Mouse (Mus musculus): ENCODE results near the gene Trp53. TPM values are rescaled to one million over a fixed set of nuclear protein-coding genes. Genes with fewer than 3 reads are reported as not detected.
"Not testable (repeated sequence)": the region's sequence is repeated elsewhere in the genome, so short reads cannot be mapped to it uniquely, and the experiment has no call there.

Trp53 gene
- total RNA-seq, 2 experiments from 2014 or later = 12.9 to 15.3 TPM

DNA sequence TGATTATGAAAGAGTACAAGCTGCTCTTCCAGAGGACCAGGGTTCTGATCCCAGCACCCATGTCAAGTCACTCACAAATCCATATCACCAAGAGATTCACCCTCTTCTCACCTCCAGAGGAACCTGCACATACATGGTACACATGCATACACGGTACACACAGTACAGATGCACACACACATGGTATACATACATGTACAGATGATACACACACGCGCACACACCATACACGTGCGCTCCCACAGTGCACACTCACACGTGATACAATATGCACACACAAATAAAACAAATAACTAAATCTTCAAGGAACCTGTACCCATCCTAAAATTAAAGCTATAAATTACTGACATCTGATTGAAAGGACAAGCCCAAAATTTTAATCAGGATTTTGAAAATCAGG is 14.7 kb downstream of the Trp53 start:
- DNase-seq (ENCODE audit: low spot score) = no peak

GRCm38 (mm10) chr11:69599436-69599835 is 19.3 kb downstream of the Trp53 start:
- DNase-seq (ENCODE audit: low spot score) = no peak

DNA sequence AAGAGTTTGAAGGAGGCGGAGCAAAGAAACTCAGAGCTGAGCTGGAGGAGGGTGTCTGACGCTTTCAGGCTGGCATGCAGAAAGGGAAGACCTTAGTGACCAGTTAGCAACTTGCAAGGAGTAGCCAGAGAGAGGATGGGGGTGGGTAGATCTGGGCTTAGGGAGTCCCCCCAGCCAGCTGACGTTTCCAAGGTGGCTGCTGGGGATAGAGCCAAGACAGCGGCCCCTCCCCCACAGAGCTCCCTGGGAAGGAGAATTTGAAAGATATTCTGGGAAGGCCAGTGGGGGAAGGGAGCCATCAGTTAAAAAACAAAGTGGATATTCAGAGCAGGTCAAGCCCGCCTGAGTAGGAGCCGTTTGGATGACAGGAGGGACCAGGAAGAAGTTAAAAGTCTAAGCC is 19.9 kb downstream of the Trp53 start:
- peak; percentile 77 for DNase-seq (ENCODE audit: low spot score)

- no peak for DNase-seq (ENCODE audit: low spot score)
Measured at GRCm38 (mm10) chr11:69601768-69602167, 21.6 kb downstream of the Trp53 start.

GRCm38 (mm10) chr11:69603516-69603915 is 23.4 kb downstream of the Trp53 start:
- DNase-seq (ENCODE audit: low spot score) = peak; percentile 25

DNA sequence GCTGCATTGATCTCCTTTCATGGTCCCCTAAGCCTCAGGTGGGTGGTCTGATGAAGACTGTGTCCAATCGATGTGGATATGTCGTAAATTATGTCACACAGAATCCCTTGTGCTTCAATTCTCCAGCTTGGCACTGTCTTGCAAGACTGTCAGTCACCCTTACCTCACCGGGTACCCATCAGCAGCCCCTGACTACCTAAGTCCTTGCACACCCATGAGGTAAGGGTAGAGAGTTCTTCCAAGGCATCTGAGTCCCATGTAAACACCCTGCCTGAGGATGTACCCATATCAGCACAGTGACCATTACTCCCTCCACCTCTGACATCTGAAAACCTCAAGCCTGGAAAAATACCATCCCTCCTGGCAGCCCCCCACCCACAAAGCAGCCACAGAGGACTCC is 24.2 kb downstream of the Trp53 start:
- DNase-seq (ENCODE audit: low spot score) = no peak

DNA sequence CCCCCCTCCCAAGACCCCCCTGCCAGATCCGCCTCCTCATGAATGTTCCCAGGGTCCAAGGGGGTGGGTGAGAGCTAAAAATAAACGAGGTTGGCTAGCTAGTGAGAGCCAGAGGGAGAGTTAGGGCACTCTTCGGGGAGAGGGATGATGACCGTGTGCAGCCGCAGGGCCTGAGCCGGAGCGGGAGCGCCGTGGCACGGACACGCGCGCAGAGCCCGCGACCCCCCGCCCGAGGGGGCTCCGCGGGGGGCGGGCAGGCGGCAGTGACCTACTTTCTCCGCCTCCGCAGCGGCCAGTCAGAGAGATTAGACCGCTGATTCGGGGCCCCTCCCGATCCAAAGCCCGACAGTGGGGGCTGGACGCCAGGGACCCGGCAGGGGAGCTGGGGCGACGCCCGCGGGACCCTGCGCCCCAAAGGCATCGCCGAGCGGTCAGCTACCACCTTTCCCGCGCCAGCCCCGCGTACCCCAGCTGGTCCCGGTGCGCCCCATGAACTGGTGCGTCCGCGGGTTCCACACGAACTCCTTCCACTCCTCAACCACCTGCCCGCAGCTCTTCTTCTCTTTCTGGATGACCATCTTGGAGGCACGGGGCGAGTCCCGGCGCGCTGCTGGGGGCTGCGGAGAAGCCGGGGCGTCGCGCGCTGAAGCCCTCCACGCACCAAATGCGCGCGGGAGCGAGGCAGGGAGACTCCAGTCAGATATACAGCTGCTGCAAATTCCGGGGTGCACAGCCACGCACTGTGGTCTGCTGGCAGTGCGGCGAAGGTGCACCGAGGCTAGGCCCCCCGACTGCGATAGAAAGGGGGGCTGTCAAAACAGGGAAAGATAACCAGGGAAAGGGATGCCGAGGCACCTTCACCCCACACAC is 24.9 kb downstream of the Trp53 start:
- DNase-seq (ENCODE audit: low spot score) = peak; percentile 22

DNA sequence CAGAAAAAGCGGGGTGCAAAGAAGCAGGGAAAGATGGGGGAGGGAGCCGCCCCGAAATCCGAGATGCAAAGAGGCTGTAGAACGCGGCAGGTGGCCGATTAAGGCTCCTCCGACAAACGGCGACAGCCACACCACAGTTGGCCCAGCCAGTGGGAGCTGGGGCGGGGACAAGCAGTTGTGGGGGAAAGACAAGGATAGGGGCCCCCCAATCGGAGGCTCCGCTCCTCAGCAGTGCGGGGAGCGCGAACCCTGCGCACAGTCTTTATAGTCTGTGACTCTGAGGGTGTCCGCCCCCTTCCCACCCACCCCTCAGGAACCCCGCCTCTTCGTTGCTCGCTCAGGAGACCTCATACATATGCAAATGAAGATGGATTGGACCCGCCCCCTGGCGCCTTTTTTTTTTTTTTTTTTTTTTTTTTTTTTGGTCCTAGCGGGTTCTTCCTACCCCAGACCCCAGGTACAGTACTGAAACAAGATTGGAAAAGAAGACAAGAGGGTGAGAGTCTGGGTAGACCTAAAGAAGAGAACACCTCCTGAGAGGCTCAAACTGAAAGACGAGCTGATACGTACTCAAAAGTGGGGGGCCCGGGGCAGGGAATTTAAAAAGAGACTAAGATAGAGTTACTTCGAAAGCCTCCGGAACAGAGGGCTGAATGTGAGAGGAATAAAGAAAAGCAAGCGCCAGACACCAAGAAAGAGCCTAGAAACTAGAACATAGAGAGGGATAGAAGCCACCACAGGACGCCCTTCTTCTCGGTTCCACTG is 25.7 kb downstream of the Trp53 start, which contains the start of gene Atp1b2:
TSS of gene Atp1b2 (minus strand) at position 217 of the 765 bp plus-strand sequence.
- peak; percentile 74 for DNase-seq (ENCODE audit: low spot score)

- no peak for DNase-seq (ENCODE audit: low spot score)
Measured at GRCm38 (mm10) chr11:69606491-69606795, 26.3 kb downstream of the Trp53 start.

DNA sequence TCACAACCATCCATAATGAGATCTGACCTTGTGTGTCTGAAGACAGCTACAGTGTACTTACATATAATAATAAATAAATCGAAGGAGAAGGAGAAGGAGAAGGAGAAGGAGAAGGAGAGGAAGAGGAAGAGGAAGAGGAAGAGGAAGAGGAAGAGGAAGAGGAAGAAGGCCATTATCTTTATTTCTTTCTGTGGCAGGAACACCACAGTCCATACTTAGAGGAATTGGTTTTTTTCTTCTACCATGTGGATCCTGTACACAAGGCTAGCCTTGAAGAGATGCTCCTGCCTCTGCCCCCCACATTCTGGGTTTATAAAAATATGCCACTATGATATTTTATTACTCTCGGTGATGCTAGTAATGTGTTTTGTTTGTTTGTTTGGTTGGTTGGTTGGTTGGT is 26.7 kb downstream of the Trp53 start:
- no peak for DNase-seq (ENCODE audit: low spot score)

- DNase-seq (ENCODE audit: low spot score) = no peak
Measured at GRCm38 (mm10) chr11:69608525-69608924, 28.4 kb downstream of the Trp53 start.

- DNase-seq (ENCODE audit: low spot score) = no peak
Measured at GRCm38 (mm10) chr11:69609416-69609815, 29.3 kb downstream of the Trp53 start.

DNA sequence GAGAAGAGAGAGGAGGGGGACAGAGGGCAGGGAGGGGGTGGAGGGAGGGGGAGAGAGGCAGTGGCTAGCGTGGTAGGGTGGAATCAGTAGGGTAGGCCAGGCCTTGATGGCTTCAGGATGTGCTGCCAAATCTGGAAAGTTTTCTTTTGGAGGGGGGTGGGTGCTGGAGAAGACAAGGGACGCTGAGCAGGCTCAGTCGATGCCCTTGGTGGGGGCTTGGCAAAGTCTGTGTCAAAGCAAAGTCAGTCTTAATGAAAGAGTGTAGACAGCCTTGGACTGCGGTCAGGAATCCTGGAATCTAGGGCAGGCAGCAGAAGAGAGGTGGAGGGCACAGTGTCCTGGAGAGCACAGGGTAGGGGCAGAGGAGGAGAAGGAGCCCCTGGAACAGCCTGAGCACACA is 30.7 kb downstream of the Trp53 start:
- no peak for DNase-seq (ENCODE audit: low spot score)

GRCm38 (mm10) chr11:69613553-69614256 is 33.5 kb downstream of the Trp53 start:
- peak; percentile 89 for DNase-seq (ENCODE audit: low spot score)

- DNase-seq (ENCODE audit: low spot score) = not testable (repeated sequence)
Measured at GRCm38 (mm10) chr11:69614257-69614588, 34.1 kb downstream of the Trp53 start.

DNA sequence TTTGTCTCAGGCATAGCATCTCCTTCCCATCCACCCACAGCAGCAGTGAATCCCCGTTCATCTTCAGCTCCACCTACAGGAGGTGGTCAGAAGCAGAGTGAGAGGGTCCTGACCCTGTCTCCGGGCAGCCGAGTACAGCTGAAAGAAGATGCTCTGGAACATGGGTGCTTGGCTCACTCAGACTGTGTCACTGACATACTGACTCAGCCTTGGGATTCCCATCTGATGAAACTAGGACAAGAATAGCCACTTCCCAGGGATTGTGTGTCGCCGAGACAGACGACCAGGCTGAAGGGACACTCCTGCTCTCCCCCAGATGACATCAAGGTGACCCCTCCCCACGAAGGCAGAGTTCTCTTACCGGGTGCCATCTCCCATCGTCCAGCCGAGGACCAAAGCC is 36.6 kb downstream of the Trp53 start:
- peak; percentile 50 for DNase-seq (ENCODE audit: low spot score)

- DNase-seq (ENCODE audit: low spot score) = no peak
Measured at GRCm38 (mm10) chr11:69617805-69618204, 37.6 kb downstream of the Trp53 start, which contains the start of gene Shbg. TSS of gene Shbg (minus strand) at chr11:69617905.

GRCm38 (mm10) chr11:69620394-69621081 is 40.4 kb downstream of the Trp53 start:
- no peak for DNase-seq (ENCODE audit: low spot score)

GRCm38 (mm10) chr11:69621571-69622268 is 41.6 kb downstream of the Trp53 start, which contains the start of gene Sat2:
TSS of gene Sat2 (plus strand) at chr11:69622024.
- DNase-seq (ENCODE audit: low spot score) = peak; percentile 45

GRCm38 (mm10) chr11:69622406-69622805 is 42.2 kb downstream of the Trp53 start:
- DNase-seq (ENCODE audit: low spot score) = no peak

DNA sequence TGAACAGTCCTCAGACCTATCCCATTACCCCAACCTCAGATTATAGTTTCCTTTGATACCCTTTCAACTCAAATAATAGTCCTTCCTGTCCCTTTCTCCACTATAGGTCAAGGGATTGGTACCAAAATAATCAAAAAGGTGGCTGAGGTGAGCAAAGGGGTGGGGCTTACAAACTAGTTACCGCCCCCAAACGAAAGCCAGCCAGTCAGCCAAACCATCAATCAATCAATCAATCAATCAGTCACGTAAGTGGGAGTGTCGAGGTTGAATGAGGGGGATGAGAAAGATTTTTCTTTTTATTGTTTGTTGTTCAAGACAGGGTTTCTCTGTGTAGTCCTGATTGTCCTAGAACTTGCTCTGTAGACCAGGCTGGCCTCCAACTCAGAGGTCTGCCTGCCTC is 42.8 kb downstream of the Trp53 start:
- no peak for DNase-seq (ENCODE audit: low spot score)

All from gastrocnemius, adult 18-20 months (tissue).